Mouse (Mus musculus): ENCODE data around the gene Gm20388. TPM values are rescaled to one million over a fixed set of nuclear protein-coding genes. Genes with fewer than 3 reads are reported as not detected.
A peak's percentile ranks its signal among the peaks of the same experiment; 100 is the strongest.
"Not testable (repeated sequence)": the region's sequence is repeated elsewhere in the genome, so short reads cannot be mapped to it uniquely, and the experiment has no call there.

The Gm20388 gene
- total RNA-seq, 2 experiments from 2014 or later, result 1.9 to 2.0 TPM

DNA sequence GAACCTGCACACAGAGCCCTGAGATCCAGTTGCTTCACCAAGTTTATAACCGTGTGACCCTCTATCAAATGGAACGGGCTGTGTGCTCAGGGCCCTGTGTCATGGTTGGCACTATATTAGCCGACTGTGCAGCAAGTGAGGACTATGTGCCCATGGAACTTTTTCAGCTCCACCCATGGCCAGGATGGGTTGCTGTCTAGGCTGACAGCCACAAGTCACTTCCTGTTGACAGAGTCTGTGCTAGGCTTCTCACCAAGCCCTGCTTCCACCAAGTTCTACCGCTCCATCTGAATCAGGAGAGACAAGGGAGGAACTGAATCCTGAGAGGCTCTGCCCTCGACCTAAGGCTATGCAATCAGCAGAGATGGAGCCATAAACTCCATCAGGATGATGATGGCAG lies 2650.6 kb downstream of the Gm20388 start:
- no peak for DNase-seq

DNA sequence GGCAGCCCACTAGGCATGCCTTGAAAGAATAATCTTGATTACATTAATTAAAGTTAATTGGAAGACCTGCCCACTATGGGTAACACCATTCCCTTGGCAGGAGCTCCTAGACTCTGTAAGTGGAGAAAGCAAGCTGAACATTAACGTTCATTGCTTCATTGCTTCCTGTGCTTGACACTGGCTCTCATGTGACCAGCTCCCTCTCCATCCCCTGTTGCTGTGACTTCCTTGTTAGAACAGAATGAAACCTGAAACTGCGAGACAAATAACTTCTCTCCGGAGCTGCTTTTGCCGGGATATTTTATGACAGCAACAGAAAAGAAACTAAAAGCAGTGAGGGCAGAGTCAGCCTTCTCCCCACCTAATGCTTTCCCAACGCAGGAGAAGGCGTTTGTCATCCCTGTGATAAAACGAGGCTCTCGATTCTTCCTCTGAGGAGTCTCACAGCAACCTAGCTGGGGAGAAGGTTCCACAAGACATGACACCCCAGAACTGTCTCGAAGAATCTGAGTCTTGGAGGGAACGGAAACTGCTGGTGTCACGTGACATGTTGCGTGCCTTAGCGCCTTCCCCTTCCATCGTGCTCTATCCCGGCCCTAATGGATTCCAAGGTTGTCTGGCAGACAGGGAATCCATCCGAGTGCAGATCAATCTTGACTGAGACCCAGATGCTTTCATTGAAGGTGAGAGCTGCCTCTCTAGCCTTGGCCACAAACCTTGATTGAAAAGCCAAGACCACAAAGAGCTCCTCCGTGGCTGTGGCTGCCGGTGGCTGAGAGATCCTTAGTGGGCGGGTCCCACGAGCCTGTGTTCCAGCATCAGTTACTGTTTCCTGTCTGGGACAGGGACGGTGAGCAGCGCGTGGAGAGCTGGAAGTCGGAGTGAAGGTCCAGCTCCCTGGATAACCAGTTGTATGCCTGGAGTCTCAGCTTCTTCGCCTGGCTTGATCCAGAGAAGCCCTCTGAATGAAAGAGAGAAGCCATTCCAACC lies 2654.0 kb downstream of the Gm20388 start:
- no peak for DNase-seq

DNA sequence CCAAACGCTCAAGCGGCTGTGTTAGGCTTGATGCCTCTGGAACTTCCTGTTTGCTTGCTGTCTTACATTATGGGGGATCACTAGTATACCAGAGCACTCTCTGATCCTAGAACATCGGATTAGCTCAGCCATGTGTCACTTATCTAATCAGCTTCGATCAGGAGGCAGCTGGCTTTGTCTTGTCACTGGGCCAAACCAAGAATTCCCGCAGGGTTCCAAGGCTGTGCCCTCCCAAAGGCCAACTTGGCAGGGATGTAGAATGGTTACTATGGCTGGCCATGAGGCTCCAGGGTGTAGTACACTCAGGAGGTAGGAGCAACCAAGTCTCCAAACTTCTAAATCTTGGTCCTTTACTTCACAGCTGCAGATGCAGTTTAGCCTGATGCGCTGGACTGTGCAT lies 2656.1 kb downstream of the Gm20388 start:
- peak; percentile 62 for DNase-seq

DNA sequence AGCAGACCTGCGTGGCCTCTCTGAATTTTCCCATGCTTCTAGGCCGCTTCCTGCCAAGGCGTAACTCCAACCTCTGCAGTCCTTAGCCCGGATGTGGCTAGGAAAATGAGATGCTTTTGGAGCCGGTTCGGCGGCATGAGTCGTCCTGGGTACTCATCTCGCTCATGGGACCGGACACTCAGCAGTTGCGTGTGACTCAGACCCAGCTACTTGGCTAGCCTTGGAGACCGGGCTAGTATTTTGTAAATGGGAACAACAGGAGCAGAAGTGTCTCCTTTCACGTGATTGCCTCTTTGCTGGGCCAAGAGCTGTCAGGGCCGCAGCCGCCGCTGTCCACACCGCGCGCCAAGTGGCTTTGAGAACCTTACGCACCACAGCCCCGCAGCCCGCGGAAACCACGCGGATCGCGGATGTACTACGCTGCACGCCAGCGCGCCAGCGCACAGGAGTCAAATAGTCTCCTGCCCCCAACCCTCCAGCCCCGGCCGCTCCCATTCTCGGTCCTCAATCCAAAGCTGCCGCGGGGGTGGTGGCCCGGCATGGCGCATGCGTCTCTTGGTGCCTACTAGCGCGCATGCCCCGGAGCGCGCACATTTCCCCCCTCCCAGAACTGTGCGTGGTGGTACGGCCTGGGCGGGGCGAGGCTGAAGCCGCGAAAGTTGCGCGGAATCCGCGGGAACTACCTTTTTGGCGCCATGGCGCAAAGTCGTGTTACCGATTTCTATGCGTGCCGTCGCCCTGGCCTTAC lies 2656.9 kb downstream of the Gm20388 start, which contains the start of gene Cdt1:
Gene Cdt1, plus strand, starts transcription at position 655 of the 748 bp plus-strand sequence.
- DNase-seq, result peak; percentile 97

DNA sequence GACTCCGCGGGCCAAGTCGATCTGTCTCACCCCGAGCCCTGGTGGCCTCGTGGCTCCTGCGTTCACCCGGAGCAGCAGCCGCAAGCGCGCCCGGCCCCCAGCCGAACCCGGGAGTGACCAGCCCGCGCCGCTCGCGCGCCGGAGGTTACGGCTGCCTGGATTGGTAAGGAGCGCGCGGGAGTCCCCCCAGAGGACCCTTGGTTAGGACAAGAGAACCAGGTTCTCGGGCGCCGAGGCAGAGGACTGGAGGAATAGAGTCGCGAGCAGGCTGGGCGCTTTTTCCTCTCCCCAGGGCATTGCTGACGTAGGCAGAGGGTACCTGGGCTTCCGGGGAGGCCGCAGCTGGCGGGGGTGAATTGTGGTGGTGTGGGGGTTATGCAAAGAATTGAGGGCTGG lies 2657.5 kb downstream of the Gm20388 start:
- no peak for DNase-seq

DNA sequence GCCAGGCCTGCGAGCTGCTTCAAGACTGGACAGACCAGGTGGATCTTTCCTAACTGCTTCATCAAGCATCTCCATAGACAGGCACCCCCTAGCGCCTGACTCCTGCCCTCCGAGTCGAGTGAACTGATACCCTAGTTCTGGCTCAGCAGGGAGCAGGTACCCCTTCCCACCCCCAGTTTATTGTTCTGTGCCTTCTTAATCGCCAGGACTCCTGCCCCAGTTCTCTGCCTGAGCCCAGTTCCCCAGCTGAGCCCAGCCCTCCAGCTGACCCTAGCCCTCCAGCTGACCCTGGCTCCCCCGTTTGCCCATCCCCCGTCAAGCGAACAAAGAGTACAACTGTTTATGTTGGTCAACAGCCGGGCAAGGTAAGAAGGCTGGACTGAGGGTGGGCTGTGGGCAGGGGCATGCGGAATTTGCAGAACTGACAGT lies 2658.3 kb downstream of the Gm20388 start:
- peak; percentile 28 for DNase-seq

DNA sequence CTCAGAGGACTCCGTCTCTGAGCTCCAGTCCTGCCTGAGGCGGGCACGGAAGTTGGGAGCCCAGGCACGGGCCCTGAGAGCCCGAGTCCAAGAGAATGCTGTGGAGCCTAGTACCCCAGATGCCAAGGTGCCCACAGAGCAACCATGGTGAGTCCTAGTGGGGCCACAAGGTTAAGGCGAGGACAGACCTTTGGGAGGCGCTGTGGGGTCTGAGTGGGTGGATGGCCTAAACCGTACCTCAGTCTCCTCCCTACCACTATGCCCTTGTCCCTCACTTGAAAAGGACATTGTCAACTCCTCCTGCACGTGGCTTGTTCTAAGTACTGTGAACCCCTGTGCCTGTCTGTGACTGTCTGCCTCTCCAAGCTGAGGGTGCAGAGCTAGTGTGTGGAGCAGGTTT lies 2658.7 kb downstream of the Gm20388 start:
- no peak for DNase-seq

DNA sequence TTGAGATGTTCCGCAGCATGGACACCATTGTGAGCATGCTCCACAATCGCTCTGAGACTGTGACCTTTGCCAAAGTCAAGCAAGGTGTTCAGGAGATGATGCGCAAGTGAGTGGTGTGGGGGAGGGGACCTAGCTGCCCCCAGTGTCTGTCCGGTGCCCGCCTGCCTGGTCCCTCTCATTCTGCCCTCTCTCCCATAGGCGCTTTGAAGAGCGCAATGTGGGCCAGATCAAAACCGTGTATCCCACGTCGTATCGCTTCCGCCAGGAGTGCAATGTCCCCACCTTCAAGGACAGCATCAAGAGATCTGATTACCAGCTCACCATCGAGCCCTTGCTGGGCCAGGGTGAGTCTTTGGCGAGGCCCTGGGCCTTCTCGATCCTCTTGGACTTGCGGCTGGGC lies 2659.4 kb downstream of the Gm20388 start:
- DNase-seq, result no peak

DNA sequence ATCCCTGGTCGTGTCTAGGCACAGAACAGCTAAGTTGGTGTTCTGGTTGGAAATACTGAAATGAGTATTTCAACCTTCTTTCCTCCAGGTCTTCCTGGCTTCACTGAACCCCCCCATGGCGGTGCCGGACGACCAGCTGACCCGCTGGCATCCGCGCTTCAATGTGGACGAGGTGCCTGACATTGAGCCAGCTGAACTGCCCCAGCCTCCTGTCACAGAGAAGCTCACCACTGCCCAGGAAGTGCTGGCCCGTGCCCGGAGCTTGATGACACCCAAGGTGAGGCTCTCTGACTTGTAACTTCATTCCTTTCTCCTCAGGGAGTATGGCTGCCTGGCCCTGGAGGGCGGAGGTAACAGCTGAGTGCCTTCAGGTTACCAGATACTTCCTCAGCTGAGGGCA lies 2660.5 kb downstream of the Gm20388 start:
- no peak for DNase-seq

DNA sequence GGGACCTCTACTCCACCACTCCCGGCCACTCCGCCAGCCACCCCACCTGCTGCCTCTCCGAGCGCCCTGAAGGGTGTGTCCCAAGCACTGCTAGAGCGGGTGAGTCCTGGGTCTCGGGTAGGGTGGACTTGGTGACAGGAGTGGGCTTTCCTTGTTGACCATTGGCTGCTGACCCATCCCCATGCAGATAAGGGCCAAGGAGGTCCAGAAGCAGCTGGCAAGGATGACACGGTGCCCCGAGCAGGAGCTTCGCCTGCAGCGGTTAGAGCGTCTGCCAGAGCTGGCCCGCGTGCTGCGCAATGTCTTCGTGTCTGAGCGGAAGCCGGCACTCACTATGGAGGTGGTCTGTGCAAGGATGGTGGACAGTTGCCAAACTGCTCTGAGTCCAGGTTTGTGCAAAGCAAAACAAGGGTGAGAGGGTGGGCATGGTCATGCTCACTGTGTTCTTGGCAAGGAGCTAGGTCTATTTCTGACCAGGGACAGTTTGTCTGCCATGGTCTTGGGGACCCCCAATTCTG lies 2661.2 kb downstream of the Gm20388 start:
- DNase-seq, result no peak

DNA sequence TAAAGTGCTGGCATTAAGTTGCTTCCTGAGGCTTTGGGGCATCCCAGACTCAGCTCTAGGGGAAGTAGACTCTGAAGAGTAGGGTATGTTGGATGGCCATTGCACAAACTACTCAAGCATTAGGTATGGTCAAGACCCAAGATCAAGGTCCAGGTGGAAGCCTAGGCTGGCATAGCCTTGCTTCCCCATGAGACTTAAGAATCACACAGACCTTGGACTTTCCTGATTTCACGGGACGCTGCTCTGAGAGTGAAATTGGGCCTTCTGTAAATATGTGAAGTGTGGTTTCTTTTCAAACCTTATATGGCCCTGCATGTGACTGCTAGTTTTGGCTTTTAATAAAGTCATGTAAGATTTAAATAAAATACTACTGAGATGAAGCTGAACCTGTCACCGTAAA lies 2662.1 kb downstream of the Gm20388 start:
- no peak for DNase-seq

DNA sequence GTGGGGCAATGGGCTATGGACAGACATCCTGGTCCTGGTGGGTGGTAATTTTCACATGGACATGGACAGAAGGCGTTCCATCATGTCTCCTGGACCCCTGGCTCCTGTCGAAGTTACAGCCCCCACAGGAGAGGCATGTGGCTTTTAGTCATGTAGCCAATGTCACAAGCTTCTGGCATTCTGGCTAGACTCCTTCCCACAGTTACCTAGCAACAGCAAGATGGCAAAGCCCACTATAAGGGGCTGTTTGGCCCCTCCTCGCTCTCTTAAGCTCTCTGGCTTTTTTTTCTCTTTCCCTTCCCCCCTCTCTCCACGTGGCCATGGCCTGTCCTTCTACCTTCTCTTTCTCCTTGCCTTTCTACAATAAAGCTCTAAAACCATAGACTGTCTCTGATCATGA lies 2662.5 kb downstream of the Gm20388 start:
- DNase-seq, result not testable (repeated sequence)

DNA sequence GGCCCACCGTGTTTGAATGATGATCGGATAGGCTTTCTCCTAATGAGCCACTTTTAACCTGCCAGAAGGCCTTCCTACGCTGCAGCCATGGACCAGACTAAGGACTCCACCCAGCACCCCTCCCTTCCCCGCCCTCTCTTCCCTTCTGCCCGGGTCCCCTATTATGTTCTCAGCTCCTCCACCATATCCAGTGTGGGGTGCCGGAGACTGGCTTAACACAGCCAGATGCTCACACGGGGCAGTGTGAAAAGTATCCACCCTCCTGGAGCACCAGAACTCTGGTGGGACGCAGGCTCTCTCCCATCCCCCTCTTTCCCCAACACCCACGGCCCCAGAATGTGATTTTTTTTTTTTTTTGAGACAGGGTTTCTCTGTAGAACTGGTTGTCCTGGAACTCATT lies 2662.9 kb downstream of the Gm20388 start:
- DNase-seq, result no peak

DNA sequence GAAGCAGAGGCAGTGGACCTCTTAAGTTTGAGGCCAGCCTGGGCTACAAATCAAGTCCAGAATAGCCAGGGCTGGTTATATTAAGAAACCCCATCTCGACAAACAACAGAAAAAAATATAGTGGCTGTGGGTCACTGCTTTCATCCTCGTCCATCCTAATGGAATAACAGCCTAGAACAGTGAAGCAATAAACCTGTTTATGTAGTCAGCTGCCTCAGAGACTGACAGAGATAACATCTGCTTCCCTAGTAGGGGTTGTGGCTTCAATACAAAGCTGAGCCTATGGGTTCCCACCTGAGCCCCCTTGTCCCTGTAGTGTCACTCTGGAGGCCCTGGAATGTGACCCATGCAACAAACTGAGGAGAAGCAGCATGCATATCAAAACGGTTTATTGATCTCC lies 2663.6 kb downstream of the Gm20388 start:
- no peak for DNase-seq

DNA sequence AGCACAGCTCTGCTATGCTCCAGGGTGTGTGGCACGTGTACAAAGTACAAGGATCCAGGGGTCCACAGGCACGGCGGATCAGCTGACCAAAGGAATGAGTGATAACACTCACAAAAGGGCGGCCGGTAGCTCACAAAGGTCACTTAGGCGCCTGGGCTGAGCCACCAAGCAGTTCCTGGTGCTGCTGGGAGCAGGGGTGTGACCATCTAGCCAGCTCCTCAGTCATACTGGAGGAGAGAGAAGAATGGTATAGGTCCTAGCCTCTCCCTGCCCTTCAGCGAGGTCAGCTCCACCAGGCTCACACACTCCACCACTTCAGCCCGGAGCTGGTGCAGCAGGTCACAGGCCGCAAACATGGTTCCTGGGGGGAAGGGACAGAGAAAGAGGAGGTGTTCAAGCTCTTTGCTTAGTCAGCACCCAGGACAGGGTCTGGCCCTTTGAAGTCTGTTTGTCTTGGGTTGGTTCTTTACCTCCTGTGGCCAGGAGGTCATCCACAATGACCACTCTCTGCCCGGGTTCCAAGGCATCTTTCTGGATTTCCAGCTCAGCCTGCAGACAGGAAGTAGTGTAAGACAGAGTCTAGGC lies 2664.1 kb downstream of the Gm20388 start:
- DNase-seq, result no peak

DNA sequence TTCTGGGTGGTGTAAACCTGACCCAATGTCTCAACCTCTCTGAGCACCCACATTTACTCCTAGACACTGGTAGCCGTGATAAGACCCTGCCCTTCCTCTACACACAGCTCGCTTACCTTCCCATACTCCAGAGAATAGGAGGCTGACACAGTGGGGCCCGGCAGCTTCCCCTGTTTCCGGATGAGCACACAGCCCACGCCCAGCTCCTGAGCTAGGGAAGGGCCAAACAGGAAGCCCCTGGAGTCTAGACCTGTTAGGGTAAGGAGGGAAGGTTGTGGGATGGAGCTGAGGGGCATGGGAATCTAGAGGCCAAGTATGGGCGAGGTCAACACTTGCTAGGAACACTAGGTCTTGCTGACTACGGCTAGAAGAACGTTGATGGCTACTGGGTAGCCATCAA lies 2664.6 kb downstream of the Gm20388 start:
- no peak for DNase-seq

DNA sequence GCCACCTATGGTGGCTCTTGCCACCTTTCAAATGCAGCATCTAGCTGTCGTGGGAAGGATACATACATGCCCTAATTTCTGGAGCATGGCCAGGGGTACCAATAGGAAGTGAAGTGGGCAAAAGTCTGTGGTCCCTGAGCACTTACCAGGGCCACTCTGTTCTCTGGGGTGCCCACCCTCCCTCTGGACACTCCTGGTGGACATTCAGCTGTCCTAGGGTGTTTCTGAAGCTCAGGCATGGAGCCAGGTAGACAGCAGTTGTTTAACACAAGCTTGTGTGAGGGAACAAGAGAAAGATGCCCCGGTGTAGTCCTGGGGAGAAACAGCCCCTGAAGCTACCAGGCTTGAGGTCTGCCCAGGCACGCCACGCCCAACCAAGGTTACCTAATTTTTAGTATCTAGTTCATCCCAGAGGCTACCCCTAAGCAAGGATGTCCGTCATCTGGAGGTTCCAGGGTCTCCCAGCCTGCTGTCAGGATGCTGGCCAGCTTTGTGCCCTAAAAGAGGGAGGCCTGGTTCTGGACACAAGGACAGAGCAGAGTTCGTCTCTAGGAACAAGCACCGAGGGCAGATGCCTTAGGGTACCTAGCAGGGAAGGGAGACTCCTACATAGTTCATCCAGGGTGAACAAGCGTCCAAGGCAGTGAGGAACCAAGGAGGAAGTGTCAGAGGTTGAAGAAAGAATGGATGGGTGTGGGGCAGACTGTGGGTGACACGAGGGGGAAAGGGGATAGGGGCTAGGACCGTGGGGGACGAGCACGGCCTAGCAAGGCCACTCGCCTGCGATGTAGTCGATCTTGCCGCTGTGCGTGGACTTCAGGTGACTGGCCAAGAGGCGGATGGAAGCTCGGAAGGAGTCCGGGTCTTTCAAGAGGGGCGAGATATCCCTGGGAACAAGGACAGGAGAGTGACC lies 2665.3 kb downstream of the Gm20388 start:
- DNase-seq, result no peak

DNA sequence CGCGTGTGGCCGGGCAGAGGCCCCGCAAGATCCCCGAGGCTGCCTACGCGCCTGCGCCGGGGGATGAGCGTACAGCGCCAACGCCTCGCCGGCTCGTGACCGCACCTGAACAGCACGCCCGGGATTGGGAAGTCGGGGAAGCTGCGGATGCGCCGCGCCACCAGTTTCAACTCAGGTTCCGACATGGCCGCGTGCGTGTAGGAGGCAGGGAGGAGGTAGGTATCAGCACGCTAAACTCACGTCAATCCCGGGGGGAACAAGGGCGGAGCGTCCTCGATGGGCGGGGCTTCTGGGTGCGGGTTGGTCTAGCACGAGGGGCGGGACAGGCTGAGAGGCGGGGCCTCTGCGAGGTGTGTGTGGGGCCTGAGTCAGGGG lies 2666.0 kb downstream of the Gm20388 start, which contains the start of gene Aprt:
Gene Aprt, minus strand, starts transcription at position 262 of the 375 bp plus-strand sequence.
- DNase-seq, result peak; percentile 95

DNA sequence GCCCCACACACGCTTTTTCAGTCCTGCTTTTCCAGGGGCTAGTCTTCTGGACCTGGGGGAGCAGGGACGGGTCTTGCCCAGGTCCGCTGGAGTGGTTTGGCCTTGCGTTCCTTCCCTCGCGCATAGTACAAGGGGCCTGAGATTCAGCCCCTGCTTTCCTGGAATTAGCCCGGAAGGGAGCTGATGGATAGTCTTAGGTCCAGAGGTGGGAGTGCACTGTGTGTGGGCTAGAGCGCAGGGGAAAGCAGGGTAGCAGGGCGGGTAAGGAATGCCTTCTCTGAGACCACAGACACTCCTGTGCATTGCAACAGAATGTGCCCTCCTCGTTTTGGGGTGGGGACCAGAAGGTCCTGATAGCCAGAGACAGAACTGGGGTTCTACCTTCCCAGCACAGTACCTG lies 2666.5 kb downstream of the Gm20388 start:
- DNase-seq, result no peak

DNA sequence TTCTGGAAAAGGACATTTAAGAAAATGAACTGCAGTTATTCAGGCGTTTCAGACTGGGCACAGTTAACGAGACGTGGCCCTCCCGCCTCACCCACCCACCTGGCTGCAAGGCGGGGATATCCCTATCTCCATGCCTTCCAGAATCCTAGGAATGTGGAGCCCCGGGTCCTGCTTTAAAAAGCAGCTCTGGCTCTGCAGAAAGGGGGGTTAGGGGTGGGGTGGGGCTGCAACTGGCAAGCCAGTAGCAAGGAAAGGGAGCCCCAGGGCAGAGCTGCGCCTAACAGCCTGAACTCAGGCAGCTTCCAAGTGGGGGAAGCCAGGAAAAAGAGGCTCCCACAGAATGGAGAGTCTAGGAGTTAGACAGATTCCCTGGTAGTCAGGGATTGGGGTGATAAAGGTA lies 2668.6 kb downstream of the Gm20388 start:
- no peak for DNase-seq

DNA sequence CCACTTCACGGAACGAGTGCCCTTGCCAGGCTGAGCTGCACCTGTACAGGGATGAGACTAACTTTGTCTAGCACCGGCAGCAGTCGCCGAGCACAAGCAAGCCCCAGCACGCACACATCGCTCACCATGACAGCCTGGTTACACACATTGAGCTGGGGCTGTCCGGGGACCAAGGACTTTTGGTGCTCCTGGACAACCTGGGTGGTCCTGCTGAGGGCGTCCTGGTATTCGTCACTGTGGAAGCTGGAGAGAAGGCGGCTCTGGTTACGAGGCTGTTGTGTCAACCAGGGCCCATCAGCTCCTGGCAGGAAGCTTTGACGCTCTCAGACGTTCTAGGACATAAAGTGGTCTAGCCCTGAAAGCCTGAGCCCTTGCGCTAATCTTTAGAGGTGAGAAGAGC lies 2670.3 kb downstream of the Gm20388 start:
- no peak for DNase-seq
